Mouse (Mus musculus): ENCODE measurements around the gene Nkpd1. TPM values are rescaled to one million over a fixed set of nuclear protein-coding genes. Genes with fewer than 3 reads are reported as not detected.
A peak's percentile ranks its signal among the peaks of the same experiment; 100 is the strongest.

Gene Nkpd1
- polyA plus RNA-seq, 1 experiment from 2014 or later, result 1.2 TPM

DNA sequence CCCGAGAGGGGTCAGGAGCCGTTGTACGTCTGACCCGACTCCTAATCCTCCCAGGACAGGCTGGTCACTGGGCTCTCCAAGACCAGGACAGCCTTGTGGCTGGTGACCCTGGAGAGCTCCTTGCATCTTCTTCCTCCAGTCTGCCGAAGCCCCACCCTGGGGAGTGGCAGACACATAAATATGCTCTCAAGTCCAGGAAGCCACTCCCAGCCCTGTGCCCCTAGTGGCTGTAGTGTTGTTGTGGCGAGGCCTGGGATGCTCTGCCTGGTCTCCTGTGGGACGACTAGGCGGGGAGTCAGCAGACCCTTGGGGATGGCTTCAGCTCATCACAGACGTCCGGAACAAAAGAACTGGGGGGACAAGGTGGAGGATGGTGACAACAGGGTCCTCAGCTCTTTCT is 13.4 kb downstream of the Nkpd1 start:
- no peak overlapping the region for H3K4me2 ChIP-seq (ENCODE audit: low read depth, low read length)
- H3K9ac ChIP-seq (replicated peaks; ENCODE audit: low read depth, low read length), result no peak overlapping the region
- ATAC-seq (ENCODE audit: low read depth), result no peak
- WGBS, result 68% methylated on average over 10 of the region's 10 CpGs
- H3K27ac ChIP-seq (ENCODE audit: low read depth, low read length), result no peak overlapping the region
- no peaks in the 10 kb centered on the region for H3K9me3 ChIP-seq (ENCODE audit: control insufficient read depth, low read length)
- H3K27me3 ChIP-seq (ENCODE audit: control insufficient read depth, insufficient read depth, low read length), result no peaks in the 10 kb centered on the region
- no peaks in the 10 kb centered on the region for H3K4me1 ChIP-seq (ENCODE audit: control insufficient read depth, insufficient read depth, low read length)
- H3K36me3 ChIP-seq (ENCODE audit: control insufficient read depth, insufficient read depth, low read length), result peaks cover 39% of the 10 kb centered on the region
- no peak overlapping the region for H3K4me3 ChIP-seq (ENCODE audit: low read depth, low read length)

DNA sequence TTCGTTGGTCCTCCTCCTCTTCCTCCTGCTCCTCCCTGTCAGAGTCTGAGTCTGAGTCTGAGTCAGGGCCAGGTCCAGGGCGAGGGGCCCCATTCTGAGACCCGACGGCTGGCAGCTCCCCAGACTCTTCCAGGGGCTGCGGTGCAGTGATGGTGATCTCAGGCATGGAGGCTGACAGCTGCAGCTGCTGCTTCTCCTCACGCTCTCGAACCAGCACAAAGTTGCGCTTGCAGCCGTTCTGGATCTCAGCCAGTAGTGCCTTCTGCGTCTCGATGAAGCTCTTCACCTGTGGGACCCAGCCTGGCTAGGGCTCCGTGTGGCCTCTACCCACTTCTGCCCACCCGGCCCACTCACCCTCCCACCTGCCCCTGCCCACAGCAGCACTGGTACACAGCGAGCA is 14.6 kb downstream of the Nkpd1 start:
- no peaks in the 10 kb centered on the region for H3K9me3 ChIP-seq (ENCODE audit: control insufficient read depth, low read length)
- WGBS, result 87% methylated on average over 14 of the region's 14 CpGs
- H3K4me2 ChIP-seq (ENCODE audit: low read depth, low read length), result no peak overlapping the region
- H3K36me3 ChIP-seq (ENCODE audit: control insufficient read depth, insufficient read depth, low read length), result peaks cover 39% of the 10 kb centered on the region
- H3K4me1 ChIP-seq (ENCODE audit: control insufficient read depth, insufficient read depth, low read length), result no peaks in the 10 kb centered on the region; the same call in 1 of the 2 replicates
- H3K4me3 ChIP-seq (ENCODE audit: low read depth, low read length), result no peak overlapping the region
- no peak overlapping the region for H3K27ac ChIP-seq (ENCODE audit: low read depth, low read length)
- H3K27me3 ChIP-seq (ENCODE audit: control insufficient read depth, insufficient read depth, low read length), result no peaks in the 10 kb centered on the region
- ATAC-seq (ENCODE audit: low read depth), result no peak
- H3K9ac ChIP-seq (replicated peaks; ENCODE audit: low read depth, low read length), result no peak overlapping the region

- Histone ChIP-seq H3K27me3 (ENCODE audit: control insufficient read depth, insufficient read depth, low read length) (no peaks in the 10 kb centered on the region), H3K9ac (replicated peaks; ENCODE audit: low read depth, low read length) (no peak overlapping the region), H3K4me1 (ENCODE audit: control insufficient read depth, insufficient read depth, low read length) (no peaks in the 10 kb centered on the region; the same call in 1 of the 2 replicates), H3K4me2 (ENCODE audit: low read depth, low read length) (no peak overlapping the region), H3K4me3 (ENCODE audit: low read depth, low read length) (no peak overlapping the region), H3K9me3 (ENCODE audit: control insufficient read depth, low read length) (no peaks in the 10 kb centered on the region), H3K36me3 (ENCODE audit: control insufficient read depth, insufficient read depth, low read length) (peaks cover 34% of the 10 kb centered on the region), H3K27ac (ENCODE audit: low read depth, low read length) (no peak overlapping the region)
- WGBS, result 88% methylated on average over 10 of the region's 10 CpGs
- ATAC-seq (ENCODE audit: low read depth), result no peak
Measured at GRCm38 (mm10) chr7:19534676-19535075, 17.0 kb downstream of the Nkpd1 start.

DNA sequence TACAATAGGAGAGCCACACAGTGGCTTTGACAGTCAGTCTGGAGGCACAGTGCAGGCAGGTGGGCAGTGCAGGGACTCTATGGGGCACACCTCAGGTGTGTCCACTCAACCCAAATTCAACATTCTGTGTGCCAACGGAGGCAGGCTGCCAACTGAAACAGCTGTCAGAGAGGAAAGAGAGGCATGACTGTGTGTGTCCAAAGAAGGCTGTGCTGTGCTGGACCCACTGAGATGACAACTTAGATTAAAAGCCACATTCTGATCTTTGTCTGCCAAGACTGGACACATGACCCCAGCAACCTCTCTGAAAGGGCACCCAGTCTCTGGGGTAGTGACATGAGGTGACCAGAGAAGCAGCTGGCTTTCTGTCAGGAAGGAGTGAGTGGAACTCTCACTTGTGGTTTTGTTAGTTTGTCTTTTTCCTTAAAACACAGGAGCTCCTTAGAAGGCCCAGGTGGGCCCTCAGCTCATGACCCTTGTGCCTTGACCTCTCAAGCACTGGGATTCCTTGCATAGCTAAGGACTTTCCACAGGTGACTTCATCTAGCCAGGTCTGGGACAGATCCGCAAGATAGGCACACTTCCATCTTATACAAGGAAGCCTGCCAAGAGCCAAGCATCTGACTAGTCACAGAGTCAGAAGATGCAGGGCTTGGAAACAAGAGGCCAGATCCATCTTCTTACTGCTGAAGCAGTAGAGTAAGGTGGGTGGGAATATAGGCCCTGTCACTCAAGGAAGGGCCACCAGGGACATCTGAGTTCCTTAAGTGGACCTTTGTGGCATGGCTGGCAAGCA is 23.3 kb downstream of the Nkpd1 start:
- Histone ChIP-seq H3K4me1 (ENCODE audit: control insufficient read depth, insufficient read depth, low read length) (peaks cover 16% of the 10 kb centered on the region), H3K4me3 (ENCODE audit: low read depth, low read length) (no peak overlapping the region), H3K4me2 (ENCODE audit: low read depth, low read length) (no peak overlapping the region), H3K27ac (ENCODE audit: low read depth, low read length) (no peak overlapping the region), H3K27me3 (ENCODE audit: control insufficient read depth, insufficient read depth, low read length) (no peaks in the 10 kb centered on the region), H3K36me3 (ENCODE audit: control insufficient read depth, insufficient read depth, low read length) (no peaks in the 10 kb centered on the region), H3K9ac (replicated peaks; ENCODE audit: low read depth, low read length) (no peak overlapping the region), H3K9me3 (ENCODE audit: control insufficient read depth, low read length) (no peaks in the 10 kb centered on the region)
- WGBS, result 91% methylated on average over 2 of the region's 2 CpGs
- ATAC-seq (ENCODE audit: low read depth), result no peak

GRCm38 (mm10) chr7:19541681-19542154 is 24.1 kb downstream of the Nkpd1 start:
- no peak overlapping the region for H3K9ac ChIP-seq (replicated peaks; ENCODE audit: low read depth, low read length)

GRCm38 (mm10) chr7:19542155-19542691 is 24.6 kb downstream of the Nkpd1 start:
- ATAC-seq (ENCODE audit: low read depth), result peak; percentile 79
- H3K4me2 ChIP-seq (ENCODE audit: low read depth, low read length), result no peak overlapping the region
- H3K27me3 ChIP-seq (ENCODE audit: control insufficient read depth, insufficient read depth, low read length), result no peaks in the 10 kb centered on the region
- H3K9me3 ChIP-seq (ENCODE audit: control insufficient read depth, low read length), result no peaks in the 10 kb centered on the region
- no peak overlapping the region for H3K9ac ChIP-seq (replicated peaks; ENCODE audit: low read depth, low read length)
- H3K36me3 ChIP-seq (ENCODE audit: control insufficient read depth, insufficient read depth, low read length), result no peaks in the 10 kb centered on the region
- peaks cover 18% of the 10 kb centered on the region for H3K4me1 ChIP-seq (ENCODE audit: control insufficient read depth, insufficient read depth, low read length)
- H3K27ac ChIP-seq (ENCODE audit: low read depth, low read length), result no peak overlapping the region
- 56% methylated on average over 8 of the region's 8 CpGs for WGBS
- H3K4me3 ChIP-seq (ENCODE audit: low read depth, low read length), result no peak overlapping the region

More at GRCm38 (mm10) chr7:19541681-19542154, 24.1 kb downstream of the Nkpd1 start:
- Histone ChIP-seq H3K4me1 (ENCODE audit: control insufficient read depth, insufficient read depth, low read length) (peaks cover 18% of the 10 kb centered on the region), H3K36me3 (ENCODE audit: control insufficient read depth, insufficient read depth, low read length) (no peaks in the 10 kb centered on the region), H3K4me2 (ENCODE audit: low read depth, low read length) (no peak overlapping the region), H3K27me3 (ENCODE audit: control insufficient read depth, insufficient read depth, low read length) (no peaks in the 10 kb centered on the region), H3K27ac (ENCODE audit: low read depth, low read length) (no peak overlapping the region), H3K9me3 (ENCODE audit: control insufficient read depth, low read length) (no peaks in the 10 kb centered on the region), H3K4me3 (ENCODE audit: low read depth, low read length) (no peak overlapping the region)
- WGBS, result 66% methylated on average over 7 of the region's 7 CpGs
- peak; percentile 31; the same call in 1 of the 2 replicates for ATAC-seq (ENCODE audit: low read depth)

GRCm38 (mm10) chr7:19543584-19543983 is 25.9 kb downstream of the Nkpd1 start:
- Histone ChIP-seq H3K4me3 (ENCODE audit: low read depth, low read length) (no peak overlapping the region), H3K4me1 (ENCODE audit: control insufficient read depth, insufficient read depth, low read length) (peaks cover 18% of the 10 kb centered on the region), H3K9ac (replicated peaks; ENCODE audit: low read depth, low read length) (no peak overlapping the region), H3K27me3 (ENCODE audit: control insufficient read depth, insufficient read depth, low read length) (no peaks in the 10 kb centered on the region), H3K27ac (ENCODE audit: low read depth, low read length) (no peak overlapping the region), H3K4me2 (ENCODE audit: low read depth, low read length) (no peak overlapping the region), H3K36me3 (ENCODE audit: control insufficient read depth, insufficient read depth, low read length) (no peaks in the 10 kb centered on the region), H3K9me3 (ENCODE audit: control insufficient read depth, low read length) (no peaks in the 10 kb centered on the region)
- ATAC-seq (ENCODE audit: low read depth), result no peak
- WGBS, result 62% methylated on average over 6 of the region's 6 CpGs

- no peak for ATAC-seq (ENCODE audit: low read depth)
- Histone ChIP-seq H3K9me3 (ENCODE audit: control insufficient read depth, low read length) (no peaks in the 10 kb centered on the region), H3K4me2 (ENCODE audit: low read depth, low read length) (no peak overlapping the region), H3K27me3 (ENCODE audit: control insufficient read depth, insufficient read depth, low read length) (no peaks in the 10 kb centered on the region), H3K27ac (ENCODE audit: low read depth, low read length) (no peak overlapping the region), H3K36me3 (ENCODE audit: control insufficient read depth, insufficient read depth, low read length) (no peaks in the 10 kb centered on the region), H3K4me1 (ENCODE audit: control insufficient read depth, insufficient read depth, low read length) (peaks cover 18% of the 10 kb centered on the region), H3K4me3 (ENCODE audit: low read depth, low read length) (no peak overlapping the region), H3K9ac (replicated peaks; ENCODE audit: low read depth, low read length) (no peak overlapping the region)
- WGBS, result 71% methylated on average over 3 of the region's 3 CpGs
Measured at GRCm38 (mm10) chr7:19546007-19546406, 28.4 kb downstream of the Nkpd1 start.

DNA sequence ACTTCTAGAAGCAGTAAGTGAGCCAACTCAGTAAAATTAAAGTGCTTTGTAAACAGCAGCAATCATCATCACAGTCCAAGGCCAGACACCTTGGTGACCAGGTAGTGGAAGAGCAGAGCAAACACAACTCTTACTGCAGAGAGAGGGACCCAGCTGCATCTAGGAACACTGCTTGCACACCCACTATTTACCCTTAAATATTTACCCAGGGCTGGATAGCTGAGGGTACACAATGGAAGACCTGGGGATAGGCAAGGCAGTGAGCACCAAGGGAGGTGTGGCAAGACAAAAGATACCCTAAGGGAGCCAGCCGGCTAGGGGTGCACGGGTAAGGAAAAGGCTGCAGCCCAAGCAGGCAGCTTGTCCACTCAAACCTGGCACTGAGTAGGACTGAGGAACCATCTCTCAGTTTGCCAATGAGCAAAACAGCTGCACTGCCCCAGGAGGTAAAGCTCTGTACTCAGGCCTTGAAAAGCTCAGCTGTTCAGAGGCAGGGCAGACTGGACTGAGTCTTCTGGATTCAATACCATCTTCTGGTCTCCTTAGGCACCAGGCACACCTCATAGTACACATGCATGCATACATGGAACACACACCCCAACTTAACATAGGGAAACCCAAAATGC is 29.8 kb downstream of the Nkpd1 start:
- Histone ChIP-seq H3K27ac (ENCODE audit: low read depth, low read length) (no peak overlapping the region), H3K9me3 (ENCODE audit: control insufficient read depth, low read length) (no peaks in the 10 kb centered on the region), H3K4me1 (ENCODE audit: control insufficient read depth, insufficient read depth, low read length) (peaks cover 4% of the 10 kb centered on the region), H3K27me3 (ENCODE audit: control insufficient read depth, insufficient read depth, low read length) (no peaks in the 10 kb centered on the region), H3K4me3 (ENCODE audit: low read depth, low read length) (no peak overlapping the region), H3K4me2 (ENCODE audit: low read depth, low read length) (no peak overlapping the region), H3K9ac (replicated peaks; ENCODE audit: low read depth, low read length) (no peak overlapping the region), H3K36me3 (ENCODE audit: control insufficient read depth, insufficient read depth, low read length) (no peaks in the 10 kb centered on the region)
- 86% methylated on average over 2 of the region's 2 CpGs for WGBS
- no peak for ATAC-seq (ENCODE audit: low read depth)

Measured in neural tube, embryonic 14.5 days (tissue).